Mouse (Mus musculus): Measurements from ENCODE around the gene Tmem88.

The Tmem88 gene

GRCm38 (mm10) chr11:69398059-69398458, at the start of gene Tmem88:
Gene Tmem88, minus strand, starts transcription at chr11:69398234.
- no peak for DNase-seq (ENCODE audit: low read depth, low spot score)

- DNase-seq (ENCODE audit: low read depth, low spot score): no peak
These were observed 49.3 kb upstream of the Tmem88 start for GRCm38 (mm10) chr11:69447299-69447698.

- DNase-seq (ENCODE audit: low read depth, low spot score): no peak
These were observed 45.3 kb upstream of the Tmem88 start for GRCm38 (mm10) chr11:69443328-69443727.

- no peak for DNase-seq (ENCODE audit: low read depth, low spot score)
These were observed 39.3 kb upstream of the Tmem88 start for GRCm38 (mm10) chr11:69437291-69437690.

- no peak for DNase-seq (ENCODE audit: low read depth, low spot score)
These were observed 35.2 kb upstream of the Tmem88 start for GRCm38 (mm10) chr11:69433189-69433588.

GRCm38 (mm10) chr11:69432640-69432982, 34.6 kb upstream of the Tmem88 start:
- DNase-seq (ENCODE audit: low read depth, low spot score): no peak

GRCm38 (mm10) chr11:69431829-69432639, 34.0 kb upstream of the Tmem88 start:
- DNase-seq (ENCODE audit: low read depth, low spot score): no peak

GRCm38 (mm10) chr11:69430631-69431030, 32.6 kb upstream of the Tmem88 start:
- DNase-seq (ENCODE audit: low read depth, low spot score): no peak

GRCm38 (mm10) chr11:69429313-69429712, 31.3 kb upstream of the Tmem88 start:
- DNase-seq (ENCODE audit: low read depth, low spot score): no peak

- no peak for DNase-seq (ENCODE audit: low read depth, low spot score)
These were observed 30.7 kb upstream of the Tmem88 start for GRCm38 (mm10) chr11:69428751-69429150.

- no peak for DNase-seq (ENCODE audit: low read depth, low spot score)
These were observed 28.2 kb upstream of the Tmem88 start for GRCm38 (mm10) chr11:69426246-69426645.

GRCm38 (mm10) chr11:69423885-69424284, 25.9 kb upstream of the Tmem88 start:
- no peak for DNase-seq (ENCODE audit: low read depth, low spot score)

- DNase-seq (ENCODE audit: low read depth, low spot score): no peak
These were observed 24.8 kb upstream of the Tmem88 start for GRCm38 (mm10) chr11:69422842-69423241.

- no peak for DNase-seq (ENCODE audit: low read depth, low spot score)
These were observed 23.3 kb upstream of the Tmem88 start for GRCm38 (mm10) chr11:69421131-69421977.

GRCm38 (mm10) chr11:69420554-69421000, 22.5 kb upstream of the Tmem88 start:
- DNase-seq (ENCODE audit: low read depth, low spot score): no peak

GRCm38 (mm10) chr11:69419813-69420553, 21.9 kb upstream of the Tmem88 start:
- no peak for DNase-seq (ENCODE audit: low read depth, low spot score)

- DNase-seq (ENCODE audit: low read depth, low spot score): no peak
These were observed 21.4 kb upstream of the Tmem88 start for GRCm38 (mm10) chr11:69419443-69419812.

GRCm38 (mm10) chr11:69418481-69419442, 20.7 kb upstream of the Tmem88 start:
- DNase-seq (ENCODE audit: low read depth, low spot score): peak; percentile 93

GRCm38 (mm10) chr11:69417449-69418384, 19.7 kb upstream of the Tmem88 start:
- peak; percentile 83 for DNase-seq (ENCODE audit: low read depth, low spot score)

Measured in retina, adult 2 months (tissue).